Mouse (Mus musculus) liver, postnatal 0 days (tissue): Measurements from ENCODE around the gene Irak2.

ENCODE experiments used
- CTCF ChIP-seq: sonication (generic); IDR thresholded peaks from 2 replicates; pipeline ENCODE4 v1.5.1; 2016; ENCODE audit warnings: antibody characterized with exemption, low read depth
- EP300 ChIP-seq: IDR thresholded peaks from 2 replicates; pipeline ENCODE4 v1.6.1; 2016; ENCODE audit warnings: antibody characterized with exemption, low read depth, mild to moderate bottlenecking

GRCm38 (mm10) chr6:113741425-113741824, 103.2 kb downstream of the Irak2 start:
- no peak for TF ChIP-seq CTCF
- no peak for TF ChIP-seq EP300
